Mouse (Mus musculus) c-Kit-positive CD71-positive TER-119-negative erythroid progenitor cells, embryonic 14.5 days (primary cell): ENCODE results near the gene Acbd4.
A peak's percentile ranks its signal among the peaks of the same experiment; 100 is the strongest.

Source experiments
- DNase-seq: peaks from one replicate; pipeline ENCODE4 v3.0.0-alpha.2; 2013; ENCODE audit warnings: low read depth

Gene Acbd4

DNA sequence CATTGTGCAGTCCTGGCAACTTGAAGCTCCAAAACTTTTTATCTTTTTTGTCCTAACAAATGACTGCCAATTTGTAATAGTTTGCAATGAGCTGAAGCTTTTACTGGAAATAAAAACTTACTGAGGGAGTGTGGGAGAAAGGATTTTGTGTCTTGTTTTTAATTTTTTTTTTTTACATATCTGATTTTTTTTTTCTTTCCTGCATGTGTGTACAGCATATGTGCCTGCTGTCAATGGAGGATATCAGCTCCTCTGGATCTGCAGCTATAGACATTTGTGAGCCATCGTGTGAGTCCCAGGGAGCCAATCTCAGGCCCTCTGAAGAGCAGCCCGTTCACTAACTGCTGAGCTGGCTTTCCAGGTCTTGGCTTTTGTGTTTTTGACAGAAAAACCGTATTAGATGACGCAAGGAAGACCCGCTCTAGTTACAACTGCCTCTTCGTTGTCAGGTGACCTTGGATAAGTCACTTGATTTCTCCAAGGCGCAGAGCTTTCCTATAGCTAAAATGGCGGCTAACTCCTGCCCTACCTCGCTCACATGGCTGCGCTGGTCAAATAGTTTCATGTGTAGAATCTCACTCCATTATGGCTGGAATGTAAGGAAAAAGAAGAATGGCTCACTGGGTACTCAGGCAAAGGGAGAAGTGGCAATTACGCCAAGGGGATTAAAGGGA is 12.9 kb downstream of the Acbd4 start:
- DNase-seq: no peak

GRCm38 (mm10) chr11:103115163-103116007 is 13.9 kb downstream of the Acbd4 start:
- no peak for DNase-seq

GRCm38 (mm10) chr11:103116008-103116818 is 14.7 kb downstream of the Acbd4 start, which contains the start of gene Hexim1:
Gene Hexim1 (plus strand): TSS chr11:103116231.
- peak; percentile 98 for DNase-seq

GRCm38 (mm10) chr11:103116959-103117590 is 15.6 kb downstream of the Acbd4 start:
- DNase-seq: no peak

GRCm38 (mm10) chr11:103117591-103118009 is 16.1 kb downstream of the Acbd4 start:
- DNase-seq: no peak

- no peak for DNase-seq
Measured at GRCm38 (mm10) chr11:103118866-103119265, 17.4 kb downstream of the Acbd4 start.

GRCm38 (mm10) chr11:103119609-103120008 is 18.1 kb downstream of the Acbd4 start:
- no peak for DNase-seq

GRCm38 (mm10) chr11:103120315-103120714 is 18.8 kb downstream of the Acbd4 start:
- no peak for DNase-seq

DNA sequence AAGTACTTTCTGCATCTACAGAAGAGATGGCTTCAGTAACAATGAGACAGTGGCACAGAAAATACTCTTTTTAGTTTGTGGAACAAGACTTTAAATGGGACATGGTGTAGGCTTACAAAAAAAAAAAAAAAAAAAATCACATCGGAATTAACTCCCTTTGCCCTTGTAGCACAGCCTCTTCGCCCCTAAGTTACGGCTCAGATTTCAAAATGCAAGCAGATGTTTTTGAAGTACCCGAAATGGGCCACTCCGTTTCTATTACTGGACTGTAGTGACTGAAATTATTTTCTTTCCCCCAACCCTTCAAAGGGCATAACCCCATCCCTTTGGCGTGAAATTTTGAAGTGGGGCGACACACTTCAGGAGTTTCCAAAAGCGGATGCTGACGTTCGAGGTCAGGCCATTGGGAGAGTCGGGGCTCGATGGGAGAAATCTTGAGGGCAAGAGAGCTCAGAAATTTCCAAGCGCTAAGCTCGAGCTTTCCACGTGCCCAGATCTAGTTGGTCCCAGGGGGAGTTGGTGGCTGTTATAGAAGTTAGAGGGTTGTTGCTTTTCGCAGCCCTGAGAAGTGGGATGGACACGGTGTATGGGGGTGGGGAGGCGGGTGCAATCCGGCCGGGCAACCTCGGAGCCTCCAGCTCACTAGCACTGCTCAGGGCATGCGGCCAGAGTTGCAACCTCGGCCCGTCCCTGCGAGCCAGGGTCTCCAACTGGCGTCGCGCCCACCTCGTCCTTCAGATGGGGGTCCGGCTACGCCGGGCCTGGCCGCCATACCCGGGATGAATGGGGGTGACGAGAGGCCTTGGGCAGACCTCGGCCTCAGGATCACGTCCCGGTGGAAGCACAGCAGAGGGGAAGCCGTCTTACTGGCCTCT is 30.5 kb downstream of the Acbd4 start, which contains the start of gene Hexim2:
Hexim2 (plus strand) TSS at position 729 of the 875 bp plus-strand sequence.
- DNase-seq: no peak

- DNase-seq: peak; percentile 100
Measured at GRCm38 (mm10) chr11:103132576-103133455, 31.3 kb downstream of the Acbd4 start.

DNA sequence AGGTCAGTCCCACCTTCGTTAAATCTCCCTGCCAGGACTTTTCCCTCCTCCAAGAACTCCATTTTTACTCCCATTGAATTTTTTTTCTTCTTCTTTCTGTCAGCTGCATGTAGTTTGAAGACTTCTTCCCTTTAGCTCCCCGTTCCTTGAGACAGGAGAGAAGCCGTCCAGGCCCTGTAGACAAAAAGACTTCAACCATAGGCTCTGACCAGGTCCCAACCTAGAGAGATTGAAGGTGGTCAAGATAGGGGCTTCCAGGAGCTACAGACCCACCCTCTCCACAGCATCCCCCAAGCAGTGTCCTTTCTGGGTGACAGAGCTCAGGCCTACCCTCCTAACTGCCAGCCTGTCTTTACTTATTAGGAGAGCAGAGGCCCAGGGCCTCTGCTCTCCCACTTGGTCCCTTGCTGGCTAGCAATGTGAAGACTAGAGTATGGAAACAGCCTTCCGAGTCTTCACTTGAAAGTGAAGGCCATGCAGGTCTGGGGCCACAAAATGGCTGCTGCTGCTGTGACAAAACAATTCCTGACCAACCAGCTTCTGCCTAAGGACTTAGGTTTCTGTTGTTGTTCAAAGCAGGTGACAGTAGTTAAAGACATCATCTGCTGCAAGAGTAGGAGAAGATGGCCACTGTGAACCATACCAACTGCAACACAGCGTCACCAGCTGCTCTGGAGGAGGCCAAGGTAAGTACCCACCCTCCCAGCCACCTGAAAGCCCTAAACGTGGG is 32.1 kb downstream of the Acbd4 start:
- DNase-seq: no peak

DNA sequence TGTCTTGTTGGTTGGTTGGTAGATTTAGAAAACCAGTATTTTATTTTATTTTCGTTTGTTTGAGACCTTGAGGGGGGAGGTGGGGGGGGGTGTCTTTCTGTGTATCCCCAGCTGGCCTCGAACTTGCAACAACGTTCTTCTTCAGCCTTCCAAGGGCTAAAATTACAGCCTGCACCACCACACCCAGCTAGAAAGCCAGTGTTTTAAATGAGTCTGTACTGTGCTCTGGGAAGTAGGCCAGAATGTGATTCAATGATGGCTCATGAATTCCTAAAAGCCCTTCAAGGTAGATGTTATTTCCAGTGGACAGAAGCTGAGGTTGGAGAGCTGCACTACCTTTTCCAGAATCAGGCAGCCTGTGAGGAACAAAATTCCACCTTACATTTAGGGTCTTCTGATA is 32.7 kb downstream of the Acbd4 start:
- no peak for DNase-seq

DNA sequence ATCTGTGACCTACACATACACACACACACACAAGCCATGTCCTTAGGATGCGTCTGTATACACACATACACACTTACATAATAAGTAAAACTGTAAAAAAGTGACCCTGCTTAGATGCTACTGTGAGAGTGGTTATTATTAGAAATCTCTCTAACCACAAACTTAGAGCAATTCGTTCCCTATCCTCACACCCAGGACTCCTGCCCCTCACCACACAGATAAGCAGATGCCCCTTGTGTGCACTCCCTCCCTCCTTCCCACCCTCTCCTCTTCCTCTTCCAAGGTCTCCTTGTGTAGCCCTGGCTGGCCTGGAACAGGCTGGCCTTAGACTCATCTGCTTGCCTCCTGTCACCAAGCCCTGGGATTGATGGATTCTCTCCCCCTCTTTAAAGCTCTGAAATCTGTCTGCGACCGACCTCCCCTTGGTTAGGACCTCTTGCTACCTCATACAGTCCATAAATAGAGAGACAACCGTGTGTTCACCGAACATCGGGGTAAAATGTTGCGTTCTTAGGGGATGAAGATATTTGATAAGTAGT is 34.6 kb downstream of the Acbd4 start:
- DNase-seq: no peak

- no peak for DNase-seq
Measured at GRCm38 (mm10) chr11:103139951-103140762, 38.7 kb downstream of the Acbd4 start.

DNA sequence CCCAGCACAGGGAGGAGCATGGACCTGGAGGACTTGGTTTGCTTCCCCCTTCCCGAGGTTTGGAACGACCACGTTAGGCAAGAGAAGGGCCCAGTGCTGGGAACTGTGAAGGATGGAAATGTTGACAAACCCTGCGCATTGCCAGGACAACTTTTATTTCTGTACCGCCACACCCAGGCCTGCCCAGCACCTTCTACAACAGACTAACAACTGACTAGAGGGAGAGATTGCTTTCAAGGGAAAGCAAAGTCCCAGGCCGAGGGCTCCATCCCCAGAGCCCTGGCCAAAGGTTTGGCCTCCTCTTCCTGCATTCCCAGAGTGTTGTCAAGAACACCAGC is 39.2 kb downstream of the Acbd4 start:
- no peak for DNase-seq

DNA sequence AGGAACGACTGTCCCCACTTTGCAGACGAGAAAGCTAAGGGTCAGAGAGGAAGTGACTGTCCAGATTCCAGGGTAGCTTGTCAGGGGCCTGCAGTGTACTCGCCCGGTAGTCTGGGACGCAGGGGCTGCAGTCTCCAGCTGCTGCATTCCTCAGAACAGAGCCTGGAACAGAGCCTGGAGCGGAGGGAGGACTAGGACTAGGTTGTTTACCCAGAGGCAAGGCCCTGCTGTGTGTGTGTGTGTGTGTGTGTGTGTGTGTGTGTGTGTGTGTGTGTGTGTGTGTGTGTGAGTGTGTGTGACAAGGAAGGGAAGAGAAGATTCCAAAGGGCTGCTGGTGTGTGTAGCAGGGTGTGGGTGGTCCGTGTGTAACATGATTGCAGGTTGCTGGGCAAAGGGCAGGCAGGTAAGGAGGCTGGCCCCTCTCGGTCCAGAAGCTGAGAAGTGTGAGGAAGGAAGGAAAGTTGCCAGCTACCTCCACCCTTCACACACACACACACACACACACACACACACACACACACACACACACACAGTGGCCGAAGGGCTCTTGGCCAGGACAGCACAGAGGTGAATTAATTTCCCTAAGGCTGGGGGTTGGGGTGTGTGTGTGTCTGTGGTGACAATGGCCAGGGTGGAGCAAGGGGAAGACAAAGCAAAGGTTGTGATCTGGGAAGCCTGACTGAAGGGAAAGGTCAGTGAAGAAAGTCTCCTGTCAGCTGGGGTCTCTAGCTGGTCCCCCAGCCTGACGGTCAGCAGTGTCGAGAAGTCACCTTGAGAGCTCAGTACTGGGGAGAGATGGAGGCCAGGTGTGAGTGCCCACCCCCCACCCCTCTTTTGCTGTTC is 39.8 kb downstream of the Acbd4 start:
- DNase-seq: no peak

DNA sequence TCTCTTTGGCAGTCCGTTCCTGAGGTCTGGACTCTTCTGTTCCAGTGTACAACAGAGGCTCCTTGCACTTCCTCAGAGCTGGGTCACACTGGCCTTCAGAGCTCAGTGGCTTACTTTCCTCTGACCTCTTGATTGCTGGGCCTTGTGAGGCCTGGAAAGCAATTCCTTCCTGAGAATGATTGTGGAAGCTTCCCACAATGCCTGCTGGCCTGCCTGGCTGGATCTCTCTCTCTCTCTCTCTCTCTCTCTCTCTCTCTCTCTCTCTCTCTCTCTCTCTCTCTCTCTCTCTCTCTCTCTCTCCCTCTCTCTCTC is 40.4 kb downstream of the Acbd4 start:
- DNase-seq: no peak
